15 mouse cellular contexts compared by ENCODE assay signal in genomic region chr14:16954511-16955443, GRCm38 (mm10).
A peak's percentile ranks its signal among the peaks of the same experiment; 100 is the strongest.
DNase-seq lines count a peak whose midpoint lies in the region; ATAC-seq lines count a peak whose summit lies in the region.
"Had no signal": no experiment of that assay in that cellular context is flagged by ENCODE, and none has a peak within 500 bp of the region (broad histone marks: within the 10 kb centered on the region; RNA-seq: fewer than 3 reads in every experiment).

No protein-coding gene starts in this region.

- H3K9ac ChIP-seq in intestine, embryonic 16.5 days (ENCODE audit: low read depth, low read length), result no peak overlapping the region
- H3K9ac ChIP-seq in intestine, embryonic 15.5 days, result no peak overlapping the region
- H3K9ac ChIP-seq in embryonic facial prominence, embryonic 14.5 days (ENCODE audit: low read depth, low read length), result no peak overlapping the region
- H3K9ac ChIP-seq in hindbrain, embryonic 16.5 days (ENCODE audit: low read depth, low read length), result no peak overlapping the region
- no peak overlapping the region for H3K9ac ChIP-seq in neural tube, embryonic 15.5 days (replicated peaks)
- H3K9ac ChIP-seq: heart, embryonic 12.5 days had no signal

- 0 out of 2 replicates have a peak, but pooled peaks cover 3% of the 10 kb centered on the region for H3K4me1 ChIP-seq in intestine, embryonic 16.5 days (ENCODE audit: control insufficient read depth, insufficient read depth, low read length)
- H3K4me1 ChIP-seq in intestine, embryonic 15.5 days (replicated peaks), result no peaks in the 10 kb centered on the region
- H3K4me1 ChIP-seq in embryonic facial prominence, embryonic 14.5 days (ENCODE audit: control insufficient read depth, insufficient read depth, low read length), result peaks cover 7% of the 10 kb centered on the region
- H3K4me1 ChIP-seq in hindbrain, embryonic 16.5 days (ENCODE audit: control insufficient read depth, insufficient read depth, low read depth, low read length), result no peaks in the 10 kb centered on the region
- H3K4me1 ChIP-seq in neural tube, embryonic 15.5 days, result peaks cover 14% of the 10 kb centered on the region

- 61% methylated on average over 6 of the region's 6 CpGs for WGBS in intestine, embryonic 16.5 days
- WGBS in intestine, embryonic 15.5 days, result 50% methylated on average over 6 of the region's 6 CpGs
- 56% methylated on average over 6 of the region's 6 CpGs for WGBS in embryonic facial prominence, embryonic 14.5 days
- WGBS in hindbrain, embryonic 16.5 days, result 64% methylated on average over 6 of the region's 6 CpGs
- 38% methylated on average over 6 of the region's 6 CpGs for WGBS in neural tube, embryonic 15.5 days

- no peaks in the 10 kb centered on the region for H3K9me3 ChIP-seq in intestine, embryonic 16.5 days (ENCODE audit: control insufficient read depth, low read length)
- H3K9me3 ChIP-seq in intestine, embryonic 15.5 days, result no peaks in the 10 kb centered on the region
- H3K9me3 ChIP-seq in embryonic facial prominence, embryonic 14.5 days (ENCODE audit: control insufficient read depth, low read length), result no peaks in the 10 kb centered on the region
- H3K9me3 ChIP-seq in hindbrain, embryonic 16.5 days (ENCODE audit: control insufficient read depth, low read length), result no peaks in the 10 kb centered on the region
- no peaks in the 10 kb centered on the region for H3K9me3 ChIP-seq in neural tube, embryonic 15.5 days (replicated peaks)
- H3K9me3 ChIP-seq: heart, embryonic 12.5 days; megakaryocyte, embryonic 14.5 days had no signal

- H3K4me3 ChIP-seq in intestine, embryonic 16.5 days (ENCODE audit: low read length), result no peak overlapping the region
- H3K4me3 ChIP-seq in intestine, embryonic 15.5 days (replicated peaks), result no peak overlapping the region
- H3K4me3 ChIP-seq in embryonic facial prominence, embryonic 14.5 days (ENCODE audit: low read depth, low read length), result no peak overlapping the region
- no peak overlapping the region for H3K4me3 ChIP-seq in hindbrain, embryonic 16.5 days (ENCODE audit: low read length)
- no peak overlapping the region for H3K4me3 ChIP-seq in neural tube, embryonic 15.5 days (replicated peaks)
- H3K4me3 ChIP-seq: heart, embryonic 12.5 days; megakaryocyte, embryonic 14.5 days had no signal

- peak; percentile 67 for DNase-seq in embryonic facial prominence, embryonic 14.5 days (ENCODE audit: low spot score)
- no peak for DNase-seq in gastrocnemius, postnatal 4 days (ENCODE audit: low spot score in 2 of 2)
- DNase-seq in layer of hippocampus, postnatal 14 days (ENCODE audit: low spot score in 2 of 2), result no peak
- DNase-seq: adrenal gland, adult 8-10 months; cerebellum, adult 11 months; kidney, postnatal 4 days; right cerebral cortex, postnatal 4 days; thymus, postnatal 4 days had no signal

- no peak overlapping the region for H3K4me2 ChIP-seq in intestine, embryonic 16.5 days (ENCODE audit: low read depth, low read length)
- H3K4me2 ChIP-seq in intestine, embryonic 15.5 days (replicated peaks), result no peak overlapping the region
- no peak overlapping the region for H3K4me2 ChIP-seq in embryonic facial prominence, embryonic 14.5 days (ENCODE audit: low read depth, low read length)
- H3K4me2 ChIP-seq in hindbrain, embryonic 16.5 days (ENCODE audit: low read length), result no peak overlapping the region
- H3K4me2 ChIP-seq in neural tube, embryonic 15.5 days, result no peak overlapping the region
- H3K4me2 ChIP-seq: heart, embryonic 12.5 days had no signal

- ATAC-seq in intestine, embryonic 16.5 days, result 0 out of 2 replicates have a peak, but pooled peaks have one; percentile 25
- ATAC-seq in intestine, embryonic 15.5 days, result no peak
- ATAC-seq in embryonic facial prominence, embryonic 14.5 days (ENCODE audit: low read depth), result peak; percentile 68; the same call in 1 of the 2 replicates
- peak; percentile 86 for ATAC-seq in hindbrain, embryonic 16.5 days
- ATAC-seq in neural tube, embryonic 15.5 days (ENCODE audit: low FRiP score), result peak; percentile 73

- H3K27ac ChIP-seq in intestine, embryonic 16.5 days (ENCODE audit: low read length), result no peak overlapping the region
- H3K27ac ChIP-seq in intestine, embryonic 15.5 days, result no peak overlapping the region
- no peak overlapping the region for H3K27ac ChIP-seq in embryonic facial prominence, embryonic 14.5 days (replicated peaks; ENCODE audit: low read depth, low read length)
- H3K27ac ChIP-seq in hindbrain, embryonic 16.5 days (ENCODE audit: low read depth, low read length), result no peak overlapping the region
- H3K27ac ChIP-seq in neural tube, embryonic 15.5 days (replicated peaks), result peak overlapping the region; percentile 41; the same call in 1 of the 2 replicates

- H3K36me3 ChIP-seq in intestine, embryonic 16.5 days (ENCODE audit: control insufficient read depth, insufficient read depth, low read length), result no peaks in the 10 kb centered on the region
- no peaks in the 10 kb centered on the region for H3K36me3 ChIP-seq in intestine, embryonic 15.5 days
- no peaks in the 10 kb centered on the region for H3K36me3 ChIP-seq in embryonic facial prominence, embryonic 14.5 days (ENCODE audit: control insufficient read depth, insufficient read depth, low read length)
- no peaks in the 10 kb centered on the region for H3K36me3 ChIP-seq in hindbrain, embryonic 16.5 days (ENCODE audit: control insufficient read depth, insufficient read depth, low read length)
- H3K36me3 ChIP-seq in neural tube, embryonic 15.5 days, result no peaks in the 10 kb centered on the region
- H3K36me3 ChIP-seq: heart, embryonic 12.5 days had no signal

- no peaks in the 10 kb centered on the region for H3K27me3 ChIP-seq in intestine, embryonic 16.5 days (replicated peaks; ENCODE audit: control insufficient read depth, insufficient read depth, low read length)
- H3K27me3 ChIP-seq in intestine, embryonic 15.5 days (replicated peaks), result peaks cover 3% of the 10 kb centered on the region; the same call in 1 of the 2 replicates
- no peaks in the 10 kb centered on the region for H3K27me3 ChIP-seq in embryonic facial prominence, embryonic 14.5 days (replicated peaks; ENCODE audit: control insufficient read depth, insufficient read depth, low read length)
- H3K27me3 ChIP-seq in hindbrain, embryonic 16.5 days (replicated peaks; ENCODE audit: control insufficient read depth, insufficient read depth, low read length), result no peaks in the 10 kb centered on the region
- no peaks in the 10 kb centered on the region for H3K27me3 ChIP-seq in neural tube, embryonic 15.5 days (replicated peaks)
- H3K27me3 ChIP-seq: CH12.LX; heart, embryonic 12.5 days; megakaryocyte, embryonic 14.5 days had no signal
